Mouse (Mus musculus): ENCODE data around the gene Lep.

Lep gene

GRCm38 (mm10) chr6:29059846-29060685 is at the start of gene Lep:
Gene Lep, plus strand, starts transcription at chr6:29060220.
- DNase-seq (ENCODE audit: low spot score), result no peak

GRCm38 (mm10) chr6:29011651-29012050 is 48.4 kb upstream of the Lep start:
- DNase-seq (ENCODE audit: low spot score), result no peak

- no peak for DNase-seq (ENCODE audit: low spot score)
Observed at GRCm38 (mm10) chr6:29013216-29013615, 46.8 kb upstream of the Lep start.

- DNase-seq (ENCODE audit: low spot score), result no peak
Observed at GRCm38 (mm10) chr6:29016891-29017412, 43.1 kb upstream of the Lep start.

GRCm38 (mm10) chr6:29019756-29020720 is 40.0 kb upstream of the Lep start:
- DNase-seq (ENCODE audit: low spot score), result no peak

- no peak for DNase-seq (ENCODE audit: low spot score)
Observed at GRCm38 (mm10) chr6:29020937-29021336, 39.1 kb upstream of the Lep start.

- DNase-seq (ENCODE audit: low spot score), result no peak
Observed at GRCm38 (mm10) chr6:29021501-29021900, 38.5 kb upstream of the Lep start.

- DNase-seq (ENCODE audit: low spot score), result no peak
Observed at GRCm38 (mm10) chr6:29022115-29022514, 37.9 kb upstream of the Lep start.

- DNase-seq (ENCODE audit: low spot score), result peak; percentile 24
Observed at GRCm38 (mm10) chr6:29023206-29023967, 36.6 kb upstream of the Lep start.

- peak; percentile 38 for DNase-seq (ENCODE audit: low spot score)
Observed at GRCm38 (mm10) chr6:29024000-29024417, 36.0 kb upstream of the Lep start.

- no peak for DNase-seq (ENCODE audit: low spot score)
Observed at GRCm38 (mm10) chr6:29025796-29026482, 34.1 kb upstream of the Lep start.

- no peak for DNase-seq (ENCODE audit: low spot score)
Observed at GRCm38 (mm10) chr6:29026766-29027165, 33.3 kb upstream of the Lep start.

- no peak for DNase-seq (ENCODE audit: low spot score)
Observed at GRCm38 (mm10) chr6:29028129-29028528, 31.9 kb upstream of the Lep start.

- DNase-seq (ENCODE audit: low spot score), result no peak
Observed at GRCm38 (mm10) chr6:29029521-29029920, 30.5 kb upstream of the Lep start.

GRCm38 (mm10) chr6:29031216-29031615 is 28.8 kb upstream of the Lep start:
- no peak for DNase-seq (ENCODE audit: low spot score)

GRCm38 (mm10) chr6:29031704-29032310 is 28.2 kb upstream of the Lep start:
- DNase-seq (ENCODE audit: low spot score), result no peak

GRCm38 (mm10) chr6:29032411-29032810 is 27.6 kb upstream of the Lep start:
- no peak for DNase-seq (ENCODE audit: low spot score)

GRCm38 (mm10) chr6:29033981-29034646 is 25.9 kb upstream of the Lep start:
- no peak for DNase-seq (ENCODE audit: low spot score)

GRCm38 (mm10) chr6:29036698-29037097 is 23.3 kb upstream of the Lep start:
- no peak for DNase-seq (ENCODE audit: low spot score)

- DNase-seq (ENCODE audit: low spot score), result no peak
Observed at GRCm38 (mm10) chr6:29040266-29040665, 19.8 kb upstream of the Lep start.
